Mouse (Mus musculus) cerebellum, adult 2 months (tissue): ENCODE results near the gene Gucy1b1.

Experiments used
- CTCF ChIP-seq: fragments of 200-500 bp; IDR thresholded peaks from 2 replicates; pipeline ENCODE4 v1.5.1; 2011; ENCODE audit warnings: low read depth, mild to moderate bottlenecking, control low read depth, low read length, moderate library complexity, borderline replicate concordance; ENCODE audit not compliant: insufficient read depth
- POLR2A ChIP-seq: fragments of 200-500 bp; IDR thresholded peaks from 2 replicates; pipeline ENCODE4 v1.6.1; 2011; ENCODE audit warnings: low read length, control low read depth, borderline replicate concordance; ENCODE audit not compliant: insufficient read depth

- TF ChIP-seq POLR2A = no peak
- no peak for TF ChIP-seq CTCF
Observed at GRCm38 (mm10) chr3:82023065-82023464, 51.4 kb downstream of the Gucy1b1 start.
